Comparison of ENCODE assay signal across 8 mouse cellular contexts in genomic region chr16:13780353-13781036, GRCm38 (mm10). TPM values are rescaled to one million over a fixed set of nuclear protein-coding genes. Genes with fewer than 3 reads are reported as not detected.
A peak's percentile ranks its signal among the peaks of the same experiment; 100 is the strongest.
DNase-seq lines count a peak whose midpoint lies in the region; ATAC-seq and TF ChIP-seq lines count a peak whose summit lies in the region.

Rrn3 (plus strand) TSS chr16:13780708.

- no peak for TF ChIP-seq CTCF in liver, embryonic 14.5 days (IDR thresholded peaks at IDR 0.05; ENCODE audit: low read depth)
- TF ChIP-seq CTCF in stomach, postnatal 0 days (IDR thresholded peaks at IDR 0.05; ENCODE audit: low read depth), result 0 out of 2 replicates have a peak, but pooled peaks have one; percentile 19

- peaks cover 17% of the 10 kb centered on the region; the same call in 1 of the 2 replicates for H3K9me3 ChIP-seq in forebrain, embryonic 10.5 days
- H3K9me3 ChIP-seq in heart, embryonic 15.5 days (replicated peaks), result no peaks in the 10 kb centered on the region
- no peaks in the 10 kb centered on the region for H3K9me3 ChIP-seq in liver, embryonic 14.5 days (ENCODE audit: control insufficient read depth, low read length)
- H3K9me3 ChIP-seq in neural tube, embryonic 11.5 days (ENCODE audit: control insufficient read depth, low read length), result no peaks in the 10 kb centered on the region
- no peaks in the 10 kb centered on the region for H3K9me3 ChIP-seq in stomach, postnatal 0 days (ENCODE audit: control insufficient read depth, low read length)

- H3K9ac ChIP-seq in heart, embryonic 15.5 days, result peak within 1 kb of the TSS; percentile 97
- H3K9ac ChIP-seq in liver, embryonic 14.5 days (replicated peaks), result peak within 1 kb of the TSS; percentile 87
- H3K9ac ChIP-seq in neural tube, embryonic 11.5 days (ENCODE audit: low read length), result peak within 1 kb of the TSS; percentile 91
- H3K9ac ChIP-seq in stomach, postnatal 0 days (ENCODE audit: low read length), result peak within 1 kb of the TSS; percentile 97

- peaks cover 41% of the 10 kb centered on the region for H3K36me3 ChIP-seq in forebrain, embryonic 10.5 days (replicated peaks)
- H3K36me3 ChIP-seq in heart, embryonic 15.5 days, result peaks cover 14% of the 10 kb centered on the region
- peaks cover 6% of the 10 kb centered on the region for H3K36me3 ChIP-seq in liver, embryonic 14.5 days (replicated peaks; ENCODE audit: control insufficient read depth, insufficient read depth, low read depth)
- H3K36me3 ChIP-seq in neural tube, embryonic 11.5 days (ENCODE audit: control insufficient read depth, insufficient read depth, low read length), result peaks cover 4% of the 10 kb centered on the region
- H3K36me3 ChIP-seq in stomach, postnatal 0 days (ENCODE audit: control insufficient read depth, insufficient read depth, low read length), result peaks cover 7% of the 10 kb centered on the region; the same call in 1 of the 2 replicates

- peak; percentile 97 for ATAC-seq in heart, embryonic 15.5 days (replicated peaks; ENCODE audit: insufficient number of reproducible peaks, insufficient read depth, low FRiP score, low read depth)
- peak; percentile 97 for ATAC-seq in liver, embryonic 14.5 days (ENCODE audit: insufficient read depth)
- ATAC-seq in neural tube, embryonic 11.5 days (ENCODE audit: insufficient read depth, low FRiP score, low TSS enrichment), result peak; percentile 98
- peak; percentile 99 for ATAC-seq in stomach, postnatal 0 days (ENCODE audit: low FRiP score, low TSS enrichment)

- H3K4me2 ChIP-seq in heart, embryonic 15.5 days, result peak within 1 kb of the TSS; percentile 70
- peak within 1 kb of the TSS; percentile 80 for H3K4me2 ChIP-seq in liver, embryonic 14.5 days (ENCODE audit: low read depth)
- H3K4me2 ChIP-seq in neural tube, embryonic 11.5 days (ENCODE audit: low read depth), result peak within 1 kb of the TSS; percentile 75
- H3K4me2 ChIP-seq in stomach, postnatal 0 days (replicated peaks; ENCODE audit: low read depth), result peak within 1 kb of the TSS; percentile 72

- H3K4me3 ChIP-seq in forebrain, embryonic 10.5 days, result peak within 1 kb of the TSS; percentile 89
- H3K4me3 ChIP-seq in heart, embryonic 15.5 days, result peak within 1 kb of the TSS; percentile 96
- peak within 1 kb of the TSS; percentile 82 to 87 for H3K4me3 ChIP-seq in liver, embryonic 14.5 days (ENCODE audit: insufficient read depth in 1 of 2, low read depth in 2 of 2, low read length in 2 of 2)
- H3K4me3 ChIP-seq in neural tube, embryonic 11.5 days (ENCODE audit: low read depth, low read length), result peak within 1 kb of the TSS; percentile 86
- peak within 1 kb of the TSS; percentile 84 for H3K4me3 ChIP-seq in stomach, postnatal 0 days (ENCODE audit: low read depth, low read length)

- peak within 1 kb of the TSS; percentile 94 for H3K27ac ChIP-seq in forebrain, embryonic 10.5 days
- peak within 1 kb of the TSS; percentile 83 for H3K27ac ChIP-seq in heart, embryonic 15.5 days
- peak within 1 kb of the TSS; percentile 52 for H3K27ac ChIP-seq in liver, embryonic 14.5 days
- H3K27ac ChIP-seq in neural tube, embryonic 11.5 days (ENCODE audit: low read depth, low read length), result peak within 1 kb of the TSS; percentile 70
- peak within 1 kb of the TSS; percentile 94 for H3K27ac ChIP-seq in stomach, postnatal 0 days (replicated peaks)

- TF ChIP-seq EP300 in liver, embryonic 14.5 days (IDR thresholded peaks at IDR 0.05; ENCODE audit: low read depth), result no peak
- TF ChIP-seq EP300 in stomach, postnatal 0 days (optimal IDR thresholded peaks at IDR 0.05), result no peak

- H3K27me3 ChIP-seq in forebrain, embryonic 10.5 days (ENCODE audit: poor library complexity, severe bottlenecking), result no peaks in the 10 kb centered on the region
- H3K27me3 ChIP-seq in heart, embryonic 15.5 days, result no peaks in the 10 kb centered on the region
- no peaks in the 10 kb centered on the region for H3K27me3 ChIP-seq in liver, embryonic 14.5 days (ENCODE audit: control insufficient read depth, insufficient read depth, low read length)
- H3K27me3 ChIP-seq in neural tube, embryonic 11.5 days (ENCODE audit: control insufficient read depth, insufficient read depth, low read length), result no peaks in the 10 kb centered on the region
- no peaks in the 10 kb centered on the region for H3K27me3 ChIP-seq in stomach, postnatal 0 days (ENCODE audit: control insufficient read depth, insufficient read depth, low read length)

- under 1% methylated on average over 57 of the region's 57 CpGs for WGBS in forebrain, embryonic 10.5 days
- under 1% methylated on average over 57 of the region's 57 CpGs for WGBS in heart, embryonic 15.5 days
- WGBS in liver, embryonic 14.5 days (ENCODE audit: insufficient replicate concordance), result under 1% methylated on average over 57 of the region's 57 CpGs
- under 1% methylated on average over 57 of the region's 57 CpGs for WGBS in neural tube, embryonic 11.5 days
- under 1% methylated on average over 57 of the region's 57 CpGs for whole genome bisulfite sequencing in stomach, postnatal 0 days

- peak; percentile 81 to 83 for DNase-seq in CD8-positive naive resting alpha-beta T cell, adult 2 months (ENCODE audit: low read depth in 2 of 2, low spot score in 2 of 2)
- peak; percentile 74 for DNase-seq in c-Kit-positive CD71-negative TER-119-negative erythroid progenitor cells, embryonic 14.5 days (ENCODE audit: low read depth)
- DNase-seq in forebrain, embryonic 10.5 days (ENCODE audit: extremely low spot score, low spot score), result peak; percentile 85
- DNase-seq in kidney, postnatal 25 days, result peak; percentile 90 to 97
- DNase-seq in liver, embryonic 14.5 days (ENCODE audit: low read depth in 3 of 3, low spot score in 3 of 3), result peak; percentile 73 to 76 (median 75)
- peak; percentile 93 for DNase-seq in neural tube, embryonic 11.5 days (ENCODE audit: low spot score)
- peak; percentile 93 for DNase-seq in stomach, postnatal 0 days (ENCODE audit: low spot score)

- H3K4me1 ChIP-seq in forebrain, embryonic 10.5 days, result peaks cover 28% of the 10 kb centered on the region
- H3K4me1 ChIP-seq in heart, embryonic 15.5 days (replicated peaks), result peaks cover 13% of the 10 kb centered on the region
- H3K4me1 ChIP-seq in liver, embryonic 14.5 days (replicated peaks; ENCODE audit: control insufficient read depth in 2 of 2, insufficient read depth in 2 of 2, low read length in 1 of 2), result peaks cover 7 to 16% of the 10 kb centered on the region in 2 experiments
- H3K4me1 ChIP-seq in neural tube, embryonic 11.5 days (ENCODE audit: control insufficient read depth, insufficient read depth, low read length), result peaks cover 4% of the 10 kb centered on the region; the same call in 1 of the 2 replicates
- H3K4me1 ChIP-seq in stomach, postnatal 0 days (replicated peaks; ENCODE audit: control insufficient read depth, insufficient read depth), result 0 out of 2 replicates have a peak, but pooled peaks cover 4% of the 10 kb centered on the region

RNA-seq across cellular contexts. Expression of gene Rrn3, which starts in this region (rescaled TPM):
- polyA plus RNA-seq in forebrain, embryonic 10.5 days (2016; fragmentation: Nextera tagmentation; extraction: Ambion mirVana), result 96.1 and 96.2 TPM in 2 replicates
- 47.0 and 50.1 TPM in 2 replicates for polyA plus RNA-seq in heart, embryonic 15.5 days (2015; fragmentation: Nextera tagmentation; extraction: Ambion mirVana)
- 4.4 and 7.2 TPM in 2 replicates for polyA plus RNA-seq in liver, embryonic 14.5 days (2012; rRNA removed)
- polyA plus RNA-seq in liver, embryonic 14.5 days (2014; fragmentation: Nextera tagmentation; extraction: Ambion mirVana), result 15.3 and 17.3 TPM in 2 replicates
- 119 and 124 TPM in 2 replicates for polyA plus RNA-seq in neural tube, embryonic 11.5 days (2014; fragmentation: Nextera tagmentation; extraction: Ambion mirVana)
- 33.9 and 34.5 TPM in 2 replicates for polyA plus RNA-seq in stomach, postnatal 0 days (2015; fragmentation: Nextera tagmentation; extraction: Ambion mirVana)

Comparison
In these comparisons a context has a peak if more than half of its experiments do, and no peak if none do; other contexts are left out.
1. Peak in every context shown above with its lines: DNase-seq, ATAC-seq, H3K4me3 ChIP-seq and H3K27ac ChIP-seq.